Mouse (Mus musculus) heart, adult 18-20 months (tissue): ENCODE measurements at regions not wholly inside any gene's neighbourhood (a gene's known extent, or its start where the extent isn't known, plus 50 kb on each side); places are given as distances from the start of the nearest gene placed in this dataset.

Experiments used
- DNase-seq, 2 experiments: peaks; one replicate each; pipeline ENCODE4 v3.0.0; 2021 to 2022; ENCODE audit warnings: mixed read lengths in 1 of 2

- no peak for DNase-seq
Observed at GRCm38 (mm10) chr4:99348674-99349073, 53.0 kb downstream of the Gm12689 start.

GRCm38 (mm10) chr4:99353122-99353774 is 57.5 kb downstream of the Gm12689 start:
- DNase-seq, result no peak

DNA sequence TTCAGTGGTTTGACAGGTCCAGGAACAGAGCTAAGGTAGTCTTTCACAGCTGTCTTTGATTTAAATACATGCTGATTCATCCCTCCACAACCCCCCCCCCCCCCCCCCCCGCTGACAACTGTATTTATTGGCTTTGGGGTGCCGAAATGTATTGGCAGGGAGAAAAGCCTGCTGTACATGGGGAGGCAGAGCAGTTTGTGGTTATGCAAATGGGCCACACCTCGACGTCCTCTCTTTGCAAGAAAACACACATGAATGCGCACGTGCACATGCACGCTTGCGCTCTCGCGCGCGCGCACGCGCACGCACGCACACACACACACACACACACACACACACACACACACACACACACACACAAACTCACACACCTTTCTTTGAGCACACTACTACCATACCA is 58.5 kb downstream of the Gm12689 start:
- no peak for DNase-seq

GRCm38 (mm10) chr4:99354835-99355234 is 59.1 kb downstream of the Gm12689 start:
- no peak for DNase-seq

GRCm38 (mm10) chr4:99368036-99368435 is 72.3 kb downstream of the Gm12689 start:
- DNase-seq, result peak; percentile 50 to 58

DNA sequence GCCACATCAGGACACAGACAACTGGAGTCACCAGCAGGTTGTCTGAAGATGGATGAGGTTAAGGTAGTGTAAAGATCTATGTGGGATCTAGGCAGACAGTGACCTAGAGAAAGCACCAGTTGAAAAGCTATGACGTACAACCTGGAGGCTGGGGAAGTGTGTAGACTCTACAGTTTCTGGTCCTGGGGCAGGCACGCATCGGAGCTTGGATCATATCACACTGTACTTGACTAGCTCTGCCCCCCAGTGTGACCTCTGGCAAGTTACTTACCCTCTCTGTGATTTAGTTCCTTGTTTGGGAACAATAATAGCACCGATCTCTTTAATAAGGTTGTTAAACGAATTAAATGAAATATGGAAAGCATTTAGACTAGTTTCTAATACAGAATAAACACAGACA is 75.5 kb downstream of the Gm12689 start:
- no peak for DNase-seq

DNA sequence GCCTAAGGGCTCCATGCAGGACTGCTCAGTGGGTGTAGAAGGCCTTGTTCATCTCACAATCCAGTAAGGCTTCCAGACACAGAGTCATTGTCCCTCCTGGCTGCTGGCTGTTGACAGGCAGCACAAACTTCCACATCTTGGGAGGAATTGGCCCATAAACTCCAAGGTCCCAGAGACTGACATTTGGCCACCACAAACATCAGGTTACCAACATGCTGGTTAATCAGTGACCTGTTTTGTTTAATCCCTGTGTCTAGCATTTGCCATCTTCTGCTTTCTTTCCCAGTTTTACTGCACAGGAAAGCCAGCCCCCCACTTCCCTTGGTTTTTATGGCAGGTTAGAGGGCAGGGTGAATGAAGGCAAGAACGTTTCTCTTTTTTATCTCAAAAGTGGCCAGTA is 80.5 kb downstream of the Gm12689 start:
- no peak for DNase-seq

- no peak for DNase-seq
Observed at GRCm38 (mm10) chr4:99376911-99377310, 81.2 kb downstream of the Gm12689 start.

DNA sequence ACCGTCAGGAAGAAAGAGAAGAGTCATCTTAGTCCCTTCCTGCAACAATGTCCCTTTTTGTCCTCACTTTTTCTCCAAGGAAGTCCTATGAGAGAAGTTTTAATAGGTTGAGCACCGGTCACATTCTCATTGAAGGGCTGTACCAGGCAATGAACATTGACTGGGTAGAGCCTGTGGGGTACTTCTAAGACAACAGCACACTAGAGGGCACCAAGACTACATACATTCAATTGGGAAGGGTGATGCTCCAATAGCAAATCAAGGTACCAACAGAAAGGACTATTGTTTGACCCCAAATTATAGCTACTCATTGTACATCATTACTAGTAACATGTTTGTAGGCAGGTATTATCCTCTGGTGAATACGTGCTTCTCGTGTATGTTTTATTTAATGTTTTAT is 84.3 kb downstream of the Gm12689 start:
- no peak for DNase-seq

- DNase-seq, result no peak
Observed at GRCm38 (mm10) chr4:99385381-99385780, 89.7 kb downstream of the Gm12689 start.

DNA sequence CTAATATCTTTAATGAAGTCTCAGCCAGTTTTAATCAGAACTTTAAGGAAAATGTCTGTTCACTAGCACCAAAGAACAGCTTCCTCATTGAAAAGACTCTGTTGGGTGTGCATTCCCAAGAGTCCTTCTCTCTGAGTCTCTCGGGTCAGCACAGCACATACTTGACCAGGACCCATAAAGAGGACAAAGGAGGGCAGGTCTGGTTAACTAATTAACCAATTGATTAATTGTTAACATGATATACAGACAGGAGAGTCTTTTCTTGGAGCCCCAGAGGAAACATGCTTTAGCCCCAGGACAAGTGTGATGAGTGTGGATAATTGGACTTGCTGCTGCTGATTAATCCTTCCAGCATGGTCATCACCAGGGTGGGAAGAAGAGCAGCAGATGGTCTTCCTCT is 93.7 kb downstream of the Gm12689 start:
- no peak for DNase-seq

DNA sequence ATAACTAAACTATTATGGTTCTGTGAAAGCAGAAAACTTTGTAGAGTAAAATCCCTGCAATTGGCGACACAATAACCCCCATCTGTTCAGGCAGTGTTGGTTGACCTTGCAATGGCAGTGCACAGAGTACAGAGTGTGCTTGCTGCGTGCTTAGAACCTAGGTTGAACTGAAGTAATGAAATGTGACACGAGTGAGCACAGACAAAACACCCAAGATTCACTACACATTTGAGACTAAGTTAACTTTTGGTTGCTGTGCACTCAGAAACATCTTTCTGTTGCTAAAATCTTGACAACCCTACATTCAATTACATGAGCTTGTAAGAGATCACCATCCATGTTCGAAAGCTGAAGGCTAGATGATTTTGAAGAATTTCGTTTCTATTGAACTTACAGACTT is 97.3 kb downstream of the Gm12689 start:
- no peak for DNase-seq

GRCm38 (mm10) chr4:99394244-99394643 is 98.5 kb downstream of the Gm12689 start:
- no peak for DNase-seq

- no peak for DNase-seq
Observed at GRCm38 (mm10) chr4:99407466-99407865, 111.8 kb downstream of the Gm12689 start.

GRCm38 (mm10) chr4:99423449-99423848 is 127.7 kb downstream of the Gm12689 start:
- DNase-seq, result no peak

GRCm38 (mm10) chr4:99445077-99445754 is 149.5 kb downstream of the Gm12689 start:
- DNase-seq, result no peak

- no peak for DNase-seq
Observed at GRCm38 (mm10) chr4:99445755-99446128, 150.0 kb downstream of the Gm12689 start.

DNA sequence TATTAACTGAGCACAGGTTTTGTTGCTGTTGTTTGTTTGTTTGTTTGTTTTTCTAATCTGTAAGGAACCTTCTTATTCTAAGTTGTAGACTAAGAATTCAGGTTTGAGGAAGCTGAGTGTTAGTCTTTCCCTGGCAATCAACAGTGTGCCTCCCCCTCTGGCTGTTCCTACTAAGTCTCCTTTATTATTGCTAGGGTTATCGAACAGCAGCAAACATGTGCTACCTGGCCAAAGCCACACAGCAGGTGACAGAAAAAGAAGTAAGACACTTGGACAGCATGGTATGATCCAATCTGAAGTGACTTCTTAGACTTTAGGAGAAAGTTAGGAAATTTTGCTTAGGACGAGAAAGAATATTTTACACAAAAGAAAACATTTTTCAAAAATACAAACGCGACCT is 163.3 kb downstream of the Gm12689 start:
- DNase-seq, result no peak

DNA sequence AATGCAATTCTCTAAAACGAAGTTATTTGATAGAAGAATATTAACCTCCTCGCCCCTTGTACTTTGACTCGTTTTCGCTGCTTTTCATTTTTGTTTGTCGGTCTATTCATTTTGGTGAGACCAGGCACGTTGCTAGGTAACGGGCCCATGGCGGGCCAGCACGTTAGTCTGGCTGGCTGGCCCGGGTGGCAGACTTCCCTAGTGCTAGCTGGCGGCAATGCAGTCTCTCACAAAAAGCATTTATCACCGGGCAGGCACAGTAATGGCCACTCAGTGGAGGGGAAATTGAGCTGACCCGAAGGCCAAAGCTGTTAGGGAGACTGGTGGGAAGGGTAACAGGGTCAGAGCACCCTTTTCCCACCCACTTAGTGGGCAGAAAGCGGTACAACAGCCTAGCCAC is 163.7 kb downstream of the Gm12689 start:
- no peak for DNase-seq

DNA sequence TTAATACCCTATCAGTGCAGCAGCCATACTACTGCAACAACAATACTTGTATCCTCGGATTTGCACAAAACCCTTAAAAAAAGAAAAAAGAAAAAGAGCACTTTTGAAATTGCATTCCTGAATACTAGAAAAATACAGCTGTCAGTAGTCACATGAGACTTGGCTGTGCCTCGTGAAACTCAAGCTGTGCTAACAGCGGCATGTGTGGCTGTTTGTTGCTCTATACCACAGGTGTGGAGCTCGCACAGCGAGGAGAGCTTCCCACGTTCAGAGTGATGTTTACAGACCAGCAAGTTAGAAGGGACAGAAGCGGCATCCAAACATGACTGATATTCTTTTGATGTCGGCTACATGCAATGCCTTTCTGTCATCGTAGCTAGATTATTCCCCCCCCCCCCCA is 169.8 kb downstream of the Gm12689 start:
- no peak for DNase-seq

- no peak for DNase-seq
Observed at GRCm38 (mm10) chr4:99475701-99476218, 180.1 kb downstream of the Gm12689 start.

- DNase-seq, result no peak
Observed at GRCm38 (mm10) chr4:99484271-99484670, 171.8 kb upstream of the Foxd3 start.

GRCm38 (mm10) chr4:99491536-99492514 is 164.3 kb upstream of the Foxd3 start:
- DNase-seq, result no peak
